Mouse (Mus musculus): ENCODE data around the gene Sez6.

DNA sequence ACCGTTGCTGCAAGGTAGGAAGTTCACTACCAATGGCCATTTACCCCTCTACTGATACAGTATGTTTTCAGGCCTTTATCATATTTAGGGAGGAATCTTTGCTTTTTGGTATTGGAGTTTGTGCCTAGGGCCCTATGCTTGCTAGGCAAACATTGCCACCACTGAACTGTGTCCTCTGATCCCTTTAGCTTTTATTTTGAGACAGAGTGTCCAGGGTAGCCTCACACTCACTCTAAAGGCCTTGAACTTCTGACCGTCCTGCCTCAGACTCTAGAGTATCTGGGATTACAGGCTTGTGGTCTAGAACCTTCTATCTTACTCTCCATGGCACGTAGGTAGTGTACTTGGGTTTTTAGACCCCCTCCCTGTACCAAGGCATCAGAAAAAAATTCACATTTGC, 30.4 kb upstream of the Sez6 start:
- no peak for TF ChIP-seq POLR2A (IDR thresholded peaks at IDR 0.05; ENCODE audit: borderline replicate concordance, insufficient read depth, low read length)
- no peak for TF ChIP-seq CTCF (IDR thresholded peaks at IDR 0.05; ENCODE audit: borderline replicate concordance, insufficient read depth, low read depth, low read length)
